In genomic region chr11:49772251-49772650, GRCm38 (mm10) we compare ENCODE assay signal across 19 mouse cellular contexts. TPM values are rescaled to one million over a fixed set of nuclear protein-coding genes. Genes with fewer than 3 reads are reported as not detected.
DNase-seq lines count a peak whose midpoint lies in the region; ATAC-seq and TF ChIP-seq lines count a peak whose summit lies in the region.
"Had no signal": no experiment of that assay in that cellular context is flagged by ENCODE, and none has a peak within 500 bp of the region (broad histone marks: within the 10 kb centered on the region; RNA-seq: fewer than 3 reads in every experiment).

No protein-coding gene starts in this region.

- intact Hi-C loops in left cerebral cortex, adult 2 months (cut with DNase I): no loop called here

- no peaks in the 10 kb centered on the region for H3K36me3 ChIP-seq in liver, embryonic 11.5 days (ENCODE audit: control insufficient read depth, insufficient read depth, low read length)
- peaks cover 0 to 10% of the 10 kb centered on the region in 2 experiments; a peak in 2 of 4 replicates for H3K36me3 ChIP-seq in MEL (ENCODE audit: control insufficient read depth in 1 of 2, insufficient read depth in 2 of 2, low read length in 2 of 2)
- no peaks in the 10 kb centered on the region for H3K36me3 ChIP-seq in liver, postnatal 0 days (replicated peaks; ENCODE audit: insufficient read depth, low read length)
- H3K36me3 ChIP-seq: hindbrain, embryonic 13.5 days; midbrain, embryonic 15.5 days; neural tube, embryonic 12.5 days; stomach, embryonic 15.5 days had no signal

- DNase-seq in liver: peak; percentile 11
- no peak for DNase-seq in liver, embryonic 11.5 days (ENCODE audit: low spot score)
- peak; percentile 80 for DNase-seq in MEL (ENCODE audit: low read depth, low spot score)
- DNase-seq in liver, postnatal 0 days: peak; percentile 21
- DNase-seq in thymus, postnatal 10 days (ENCODE audit: low spot score in 2 of 2): peak; percentile 33 to 46
- DNase-seq in ovary, postnatal 36 days (ENCODE audit: low spot score): no peak
- no peak for DNase-seq in left cerebral cortex, adult 2 months (ENCODE audit: extremely low spot score in 1 of 2, low spot score in 2 of 2)
- DNase-seq in layer of hippocampus, adult 11-12 months (ENCODE audit: low spot score): no peak
- DNase-seq: adrenal gland, postnatal 36 days; cerebellum, adult 11 months; forebrain, postnatal 0 days; gastrocnemius, postnatal 14 days; kidney, adult 18-20 months; lung, postnatal 10 days had no signal

- TF ChIP-seq RAD21 in MEL (IDR thresholded peaks at IDR 0.05; ENCODE audit: low read depth, low read length): peak; percentile 60

- TF ChIP-seq POLR2A in MEL (IDR thresholded peaks at IDR 0.05; ENCODE audit: control insufficient read depth in 1 of 2, insufficient read depth in 1 of 2, low read depth in 1 of 2, low read length in 2 of 2, poor library complexity in 1 of 2): no peak

- no peaks in the 10 kb centered on the region for H3K79me2 ChIP-seq in MEL (ENCODE audit: control insufficient read depth, insufficient read depth, low read length, poor library complexity)

- TF ChIP-seq EP300 in MEL (IDR thresholded peaks at IDR 0.05; ENCODE audit: low read depth in 1 of 2, low read length in 2 of 2): no peak
- TF ChIP-seq EP300 in liver, postnatal 0 days (IDR thresholded peaks at IDR 0.05; ENCODE audit: low read depth): no peak

- H3K4me1 ChIP-seq in liver, embryonic 11.5 days (replicated peaks; ENCODE audit: control insufficient read depth, insufficient read depth, low read length): peaks cover 4% of the 10 kb centered on the region; the same call in 1 of the 2 replicates
- peaks cover 6 to 19% of the 10 kb centered on the region in 2 experiments for H3K4me1 ChIP-seq in MEL (ENCODE audit: control insufficient read depth in 1 of 2, insufficient read depth in 2 of 2, low read length in 2 of 2)
- no peaks in the 10 kb centered on the region for H3K4me1 ChIP-seq in liver, postnatal 0 days (ENCODE audit: insufficient read depth)
- H3K4me1 ChIP-seq: hindbrain, embryonic 13.5 days; midbrain, embryonic 15.5 days; neural tube, embryonic 12.5 days; stomach, embryonic 15.5 days had no signal

- ATAC-seq in liver, embryonic 11.5 days (replicated peaks; ENCODE audit: low FRiP score): no peak
- no peak for ATAC-seq in liver, postnatal 0 days
- ATAC-seq: forebrain, postnatal 0 days; midbrain, embryonic 15.5 days had no signal

- 49% methylated on average over 5 of the region's 5 CpGs for WGBS in liver, embryonic 11.5 days
- 28% methylated on average over 5 of the region's 5 CpGs for WGBS in liver, postnatal 0 days (ENCODE audit: insufficient replicate concordance)

- TF ChIP-seq CTCF in MEL (IDR thresholded peaks at IDR 0.05 in 2 of 3, conservative IDR thresholded peaks at IDR 0.05 in 1 of 3; ENCODE audit: control insufficient read depth in 1 of 3, insufficient read depth in 1 of 3, low read depth in 2 of 3, low read length in 3 of 3, poor library complexity in 1 of 3, severe bottlenecking in 1 of 3): peak; percentile 14 to 75 (median 56); a peak in 4 of 6 replicates
- peak; percentile 47 for TF ChIP-seq CTCF in liver, postnatal 0 days (IDR thresholded peaks at IDR 0.05; ENCODE audit: low read depth)
- TF ChIP-seq CTCF in left cerebral cortex, adult 2 months (IDR thresholded peaks at IDR 0.05): no peak; the same call in 1 of the 2 replicates

- H3K9ac ChIP-seq in liver, embryonic 11.5 days (ENCODE audit: low read depth, low read length): no peak overlapping the region
- no peak overlapping the region for H3K9ac ChIP-seq in MEL (ENCODE audit: control insufficient read depth, low read depth, low read length, poor library complexity, severe bottlenecking)
- no peak overlapping the region for H3K9ac ChIP-seq in liver, postnatal 0 days (replicated peaks)
- H3K9ac ChIP-seq: forebrain, postnatal 0 days; hindbrain, embryonic 13.5 days; midbrain, embryonic 15.5 days; neural tube, embryonic 12.5 days; stomach, embryonic 15.5 days had no signal

- no peak overlapping the region for H3K27ac ChIP-seq in liver, embryonic 11.5 days (ENCODE audit: low read depth, low read length)
- no peak overlapping the region for H3K27ac ChIP-seq in MEL (ENCODE audit: control insufficient read depth, low read depth, low read length)
- H3K27ac ChIP-seq in liver, postnatal 0 days (ENCODE audit: low read depth): no peak overlapping the region
- H3K27ac ChIP-seq in left cerebral cortex, adult 2 months: no peak overlapping the region
- H3K27ac ChIP-seq: hindbrain, embryonic 13.5 days; layer of hippocampus, adult 2 months; midbrain, embryonic 15.5 days; neural tube, embryonic 12.5 days; stomach, embryonic 15.5 days had no signal

- H3K4me3 ChIP-seq in liver, embryonic 11.5 days (ENCODE audit: low read depth, low read length): no peak overlapping the region
- no peak overlapping the region for H3K4me3 ChIP-seq in MEL (ENCODE audit: control insufficient read depth in 1 of 2, insufficient read depth in 1 of 2, low read depth in 2 of 2, low read length in 2 of 2)
- no peak overlapping the region for H3K4me3 ChIP-seq in liver, postnatal 0 days (ENCODE audit: low read depth, low read length)
- H3K4me3 ChIP-seq in left cerebral cortex, adult 2 months: no peak overlapping the region
- H3K4me3 ChIP-seq: hindbrain, embryonic 13.5 days; layer of hippocampus, adult 2 months; midbrain, embryonic 15.5 days; neural tube, embryonic 12.5 days; stomach, embryonic 15.5 days had no signal

- no peaks in the 10 kb centered on the region for H3K27me3 ChIP-seq in liver, embryonic 11.5 days (replicated peaks; ENCODE audit: control insufficient read depth, insufficient read depth, low read length)
- no peaks in the 10 kb centered on the region for H3K27me3 ChIP-seq in MEL (ENCODE audit: control insufficient read depth in 1 of 2, insufficient read depth in 2 of 2, low read length in 2 of 2)
- no peaks in the 10 kb centered on the region for H3K27me3 ChIP-seq in liver, postnatal 0 days (ENCODE audit: insufficient read depth, low read length)
- H3K27me3 ChIP-seq: hindbrain, embryonic 13.5 days; midbrain, embryonic 15.5 days; neural tube, embryonic 12.5 days; stomach, embryonic 15.5 days had no signal

- H3K4me2 ChIP-seq in liver, embryonic 11.5 days: no peak overlapping the region
- H3K4me2 ChIP-seq in liver, postnatal 0 days (ENCODE audit: low read depth, low read length): no peak overlapping the region
- H3K4me2 ChIP-seq: hindbrain, embryonic 13.5 days; midbrain, embryonic 15.5 days; neural tube, embryonic 12.5 days; stomach, embryonic 15.5 days had no signal

- no peaks in the 10 kb centered on the region for H3K9me3 ChIP-seq in liver, embryonic 11.5 days (ENCODE audit: control insufficient read depth, low read length)
- H3K9me3 ChIP-seq in MEL (replicated peaks; ENCODE audit: insufficient read depth, low read length): no peaks in the 10 kb centered on the region
- no peaks in the 10 kb centered on the region for H3K9me3 ChIP-seq in liver, postnatal 0 days (ENCODE audit: low read length)
- H3K9me3 ChIP-seq: hindbrain, embryonic 13.5 days; midbrain, embryonic 15.5 days; neural tube, embryonic 12.5 days; stomach, embryonic 15.5 days had no signal

TF ChIP-seq in MEL, 35 proteins besides CTCF, POLR2A, EP300 and RAD21:
- TF ChIP-seq ZKSCAN1 (IDR thresholded peaks at IDR 0.05; ENCODE audit: low read depth, low read length) (no peak), ZNF384 (IDR thresholded peaks at IDR 0.05; ENCODE audit: low read depth, low read length) (peak; percentile 49), GATA1 (IDR thresholded peaks at IDR 0.05; ENCODE audit: low read depth, low read length) (no peak), USF2 (IDR thresholded peaks at IDR 0.05; ENCODE audit: borderline replicate concordance in 1 of 2, insufficient read depth in 1 of 2, low read depth in 1 of 2, low read length in 2 of 2) (no peak), SMC3 (IDR thresholded peaks at IDR 0.05; ENCODE audit: low read depth, low read length) (peak; percentile 76), SIN3A (IDR thresholded peaks at IDR 0.05; ENCODE audit: low read length) (peak; percentile 58; the same call in 1 of the 2 replicates), MXI1 (IDR thresholded peaks at IDR 0.05; ENCODE audit: low read depth, low read length) (no peak), TBP (IDR thresholded peaks at IDR 0.05; ENCODE audit: low read depth, low read length) (peak; percentile 58; the same call in 1 of the 2 replicates), E2F4 (IDR thresholded peaks at IDR 0.05; ENCODE audit: borderline replicate concordance, low read depth, low read length) (no peak), ZC3H11A (IDR thresholded peaks at IDR 0.05; ENCODE audit: low read depth, low read length) (peak; percentile 56), POLR2AphosphoS5 (IDR thresholded peaks at IDR 0.05; ENCODE audit: borderline replicate concordance, low read depth, low read length) (no peak), UBTF (IDR thresholded peaks at IDR 0.05; ENCODE audit: borderline replicate concordance, insufficient read depth, low read depth, low read length) (no peak), ETS1 (IDR thresholded peaks at IDR 0.05; ENCODE audit: low read depth, low read length) (peak; percentile 84)
TF ChIP-seq in MEL: peak in this region for 6.

RNA-seq across cellular contexts. Expression of gene Gfpt2, which starts 21.7 kb away (rescaled TPM):
- polyA plus RNA-seq in liver, embryonic 11.5 days (2014; fragmentation: Nextera tagmentation; extraction: Ambion mirVana): 6.2 and 6.5 TPM in 2 replicates
- total RNA-seq in MEL (2012; rRNA removed): 4.0 and 4.9 TPM in 2 replicates
- polyA plus RNA-seq in MEL (2012; ENCODE audit: insufficient read depth in 1 of 2, insufficient read length in 2 of 2, low read depth in 1 of 2, low replicate concordance in 2 of 2, missing spikeins in 1 of 2): 1 to 10 TPM in 1 of 2 experiments, not detected in 1; 8.0 TPM
- 0.65 and 0.81 TPM in 2 replicates for polyA plus RNA-seq in liver, postnatal 0 days (2015; fragmentation: Nextera tagmentation; extraction: Ambion mirVana)
- total RNA-seq in left cerebral cortex, adult 2 months (2021): 10 to 100 TPM in 1 of 2 experiments, 1 to 10 TPM in 1; 6.2 to 11.4 TPM

RNA-seq across cellular contexts. Expression of gene Cnot6, which starts 59.7 kb away (rescaled TPM):
- polyA plus RNA-seq in liver, embryonic 11.5 days (2014; fragmentation: Nextera tagmentation; extraction: Ambion mirVana): 34.8 and 35.9 TPM in 2 replicates
- total RNA-seq in MEL (2012; rRNA removed): 38.9 and 45.5 TPM in 2 replicates
- 10 to 100 TPM; 49.3 to 58.3 TPM for polyA plus RNA-seq in MEL (2012; ENCODE audit: insufficient read depth in 1 of 2, insufficient read length in 2 of 2, low read depth in 1 of 2, low replicate concordance in 2 of 2, missing spikeins in 1 of 2)
- 16.9 and 18.1 TPM in 2 replicates for polyA plus RNA-seq in liver, postnatal 0 days (2015; fragmentation: Nextera tagmentation; extraction: Ambion mirVana)
- 10 to 100 TPM; 48.7 to 50.8 TPM for total RNA-seq in left cerebral cortex, adult 2 months (2021)

Comparison
In these comparisons a context has a peak if more than half of its experiments do, and no peak if none do; other contexts are left out.
1. DNase-seq: peak in liver (single experiment), MEL (single experiment), liver, postnatal 0 days (single experiment) and thymus, postnatal 10 days (2 of 2); none in liver, embryonic 11.5 days (single experiment), ovary, postnatal 36 days (single experiment), left cerebral cortex, adult 2 months (0 of 2) and layer of hippocampus, adult 11-12 months (single experiment).